Mouse (Mus musculus): ENCODE data around the gene Cacna1d.

GRCm38 (mm10) chr14:30045704-30046220 lies 445.5 kb downstream of the Cacna1d start:
- TF ChIP-seq TAL1 (conservative IDR thresholded peaks at IDR 0.05; ENCODE audit: low read depth, low read length) (no peak), CTCF (IDR thresholded peaks at IDR 0.05; ENCODE audit: low read depth, low read length) (no peak), POLR2AphosphoS5 (IDR thresholded peaks at IDR 0.05; ENCODE audit: insufficient replicate concordance, low read depth, low read length) (no peak), GATA1 (IDR thresholded peaks at IDR 0.05; ENCODE audit: borderline replicate concordance, low read length) (no peak)

All from G1E (cell line).